Mouse (Mus musculus) cerebellum, adult 2 months (tissue): ENCODE measurements around the gene Foxe3. TPM values are rescaled to one million over a fixed set of nuclear protein-coding genes. Genes with fewer than 3 reads are reported as not detected.
"Not testable (repeated sequence)": the region's sequence is repeated elsewhere in the genome, so short reads cannot be mapped to it uniquely, and the experiment has no call there.

ENCODE experiments used
- DNase-seq, 2 experiments: peaks; one replicate each; pipeline ENCODE4 v3.0.0; 2021
- H3K27ac ChIP-seq: fragments of 200-500 bp; 2 replicates; pipeline ENCODE4 v1.5.1; 2012; ENCODE audit warnings: low read length, control low read depth, inconsistent platforms; ENCODE audit not compliant: insufficient read depth
- H3K27me3 ChIP-seq: fragments of 200-500 bp; 2 replicates; pipeline ENCODE4 v1.6.1; 2012; ENCODE audit warnings: inconsistent platforms, mild to moderate bottlenecking, low read length, moderate library complexity; ENCODE audit not compliant: control insufficient read depth, insufficient read depth
- H3K4me1 ChIP-seq: fragments of 200-500 bp; 2 replicates; pipeline ENCODE4 v1.6.1; 2011; ENCODE audit warnings: low read length; ENCODE audit not compliant: control insufficient read depth, insufficient read depth
- H3K4me3 ChIP-seq: fragments of 200-500 bp; replicated peaks from 2 replicates; pipeline ENCODE3; 2011; ENCODE audit warnings: mild to moderate bottlenecking, low read depth, low read length, control low read depth; ENCODE audit not compliant: insufficient read depth
- CTCF ChIP-seq: fragments of 200-500 bp; IDR thresholded peaks from 2 replicates; pipeline ENCODE4 v1.5.1; 2011; ENCODE audit warnings: low read depth, mild to moderate bottlenecking, control low read depth, low read length, moderate library complexity, borderline replicate concordance; ENCODE audit not compliant: insufficient read depth
- POLR2A ChIP-seq: fragments of 200-500 bp; IDR thresholded peaks from 2 replicates; pipeline ENCODE4 v1.6.1; 2011; ENCODE audit warnings: low read length, control low read depth, borderline replicate concordance; ENCODE audit not compliant: insufficient read depth
- WGBS: fragments of 180-500 bp; shearing (Covaris S2); methylation state at CpG from one replicate; pipeline ENCODE4 v1.1.7; 2018; 5-methylcytosine and 5-hydroxymethylcytosine counted together
- polyA plus RNA-seq: library from polyadenylated mRNA; depleted of rRNA; stranded (reverse); fragments of >200 nt; gene quantifications from 2 replicates; pipeline ENCODE4 v1.2.3, GENCODE M21; 2012; rRNA removed

The Foxe3 gene
- polyA plus RNA-seq: not detected in 2 replicates

GRCm38 (mm10) chr4:114925917-114926312 is at the start of gene Foxe3:
TSS of gene Foxe3 (minus strand) at chr4:114926013.
- TF ChIP-seq CTCF: no peak
- no peak for TF ChIP-seq POLR2A
- Histone ChIP-seq H3K4me1 (no peaks in the 10 kb centered on the region), H3K27ac (no peak within 1 kb of the TSS), H3K4me3 (no peak within 1 kb of the TSS), H3K27me3 (no peaks in the 10 kb centered on the region; the same call in 1 of the 2 replicates)
- 2% methylated on average over 25 of the region's 25 CpGs for WGBS
- no peak for DNase-seq

GRCm38 (mm10) chr4:114973229-114973740 is 47.5 kb upstream of the Foxe3 start:
- Histone ChIP-seq H3K4me3 (no peak overlapping the region), H3K27ac (no peak overlapping the region), H3K4me1 (no peaks in the 10 kb centered on the region), H3K27me3 (no peaks in the 10 kb centered on the region)
- TF ChIP-seq CTCF (no peak), POLR2A (no peak)
- WGBS: 96% methylated on average over 1 of the region's 1 CpGs
- DNase-seq: no peak

- TF ChIP-seq POLR2A (no peak), CTCF (no peak)
- Histone ChIP-seq H3K4me1 (no peaks in the 10 kb centered on the region), H3K27ac (no peak overlapping the region), H3K27me3 (no peaks in the 10 kb centered on the region), H3K4me3 (no peak overlapping the region)
- DNase-seq: no peak
- 95% methylated on average over 5 of the region's 5 CpGs for whole genome bisulfite sequencing
Observed at GRCm38 (mm10) chr4:114970736-114971135, 44.9 kb upstream of the Foxe3 start.

- 96% methylated on average over 2 of the region's 2 CpGs for WGBS
- not testable (repeated sequence) for H3K4me3 ChIP-seq, H3K4me1 ChIP-seq, H3K27me3 ChIP-seq, DNase-seq, H3K27ac ChIP-seq
Observed at GRCm38 (mm10) chr4:114960881-114961280, 35.1 kb upstream of the Foxe3 start.

GRCm38 (mm10) chr4:114959533-114959932 is 33.7 kb upstream of the Foxe3 start:
- Histone ChIP-seq H3K4me1 (no peaks in the 10 kb centered on the region), H3K27ac (no peak overlapping the region), H3K27me3 (no peaks in the 10 kb centered on the region), H3K4me3 (no peak overlapping the region)
- no peak for TF ChIP-seq CTCF
- TF ChIP-seq POLR2A: no peak
- DNase-seq: no peak
- WGBS: 95% methylated on average over 2 of the region's 2 CpGs

- no peaks in the 10 kb centered on the region for H3K4me1 ChIP-seq
- H3K4me3 ChIP-seq: no peak overlapping the region
- H3K27me3 ChIP-seq: no peaks in the 10 kb centered on the region
- TF ChIP-seq CTCF (no peak), POLR2A (no peak)
- no peak overlapping the region for H3K27ac ChIP-seq
- WGBS: 95% methylated on average over 4 of the region's 4 CpGs
- no peak for DNase-seq
Observed at GRCm38 (mm10) chr4:114958786-114959185, 33.0 kb upstream of the Foxe3 start.

- WGBS: 77% methylated on average over 2 of the region's 2 CpGs
- Histone ChIP-seq H3K4me3 (no peak overlapping the region), H3K4me1 (no peaks in the 10 kb centered on the region), H3K27ac (no peak overlapping the region), H3K27me3 (no peaks in the 10 kb centered on the region)
- TF ChIP-seq POLR2A (no peak), CTCF (no peak)
- no peak for DNase-seq
Observed at GRCm38 (mm10) chr4:114958231-114958630, 32.4 kb upstream of the Foxe3 start.

GRCm38 (mm10) chr4:114957403-114957802 is 31.6 kb upstream of the Foxe3 start:
- no peak for TF ChIP-seq CTCF
- TF ChIP-seq POLR2A: no peak
- DNase-seq: no peak

More at GRCm38 (mm10) chr4:114957403-114957802, 31.6 kb upstream of the Foxe3 start:
- no peaks in the 10 kb centered on the region for H3K27me3 ChIP-seq
- no peak overlapping the region for H3K27ac ChIP-seq
- no peaks in the 10 kb centered on the region for H3K4me1 ChIP-seq
- no peak overlapping the region for H3K4me3 ChIP-seq
